Mouse (Mus musculus): Measurements from ENCODE around the gene Dock8. TPM values are rescaled to one million over a fixed set of nuclear protein-coding genes. Genes with fewer than 3 reads are reported as not detected.

The Dock8 gene
- polyA plus RNA-seq, 1 experiment: 0.09 TPM

GRCm38 (mm10) chr19:25166412-25166811, 167.1 kb downstream of the Dock8 start:
- Histone ChIP-seq H3K9me3 (ENCODE audit: control insufficient read depth, low read length) (no peaks in the 10 kb centered on the region), H3K36me3 (ENCODE audit: control insufficient read depth) (peaks cover 3% of the 10 kb centered on the region; the same call in 1 of the 2 replicates), H3K27me3 (ENCODE audit: control insufficient read depth) (no peaks in the 10 kb centered on the region), H3K4me1 (ENCODE audit: control insufficient read depth) (no peaks in the 10 kb centered on the region), H3K4me3 (replicated peaks) (no peak overlapping the region)
- TF ChIP-seq GATA1 (IDR thresholded peaks at IDR 0.05; ENCODE audit: low read length): no peak
- TF ChIP-seq TAL1 (IDR thresholded peaks at IDR 0.05; ENCODE audit: low read length): no peak

- H3K27me3 ChIP-seq (ENCODE audit: control insufficient read depth): no peaks in the 10 kb centered on the region
- H3K4me1 ChIP-seq (ENCODE audit: control insufficient read depth): no peaks in the 10 kb centered on the region
- peaks cover 4% of the 10 kb centered on the region; the same call in 1 of the 2 replicates for H3K36me3 ChIP-seq (ENCODE audit: control insufficient read depth)
- TF ChIP-seq GATA1 (IDR thresholded peaks at IDR 0.05; ENCODE audit: low read length): no peak
- no peak for TF ChIP-seq TAL1 (IDR thresholded peaks at IDR 0.05; ENCODE audit: low read length)
- no peak overlapping the region for H3K4me3 ChIP-seq (replicated peaks)
- H3K9me3 ChIP-seq (ENCODE audit: control insufficient read depth, low read length): no peaks in the 10 kb centered on the region
Measured at GRCm38 (mm10) chr19:25171395-25171794, 172.1 kb downstream of the Dock8 start.

DNA sequence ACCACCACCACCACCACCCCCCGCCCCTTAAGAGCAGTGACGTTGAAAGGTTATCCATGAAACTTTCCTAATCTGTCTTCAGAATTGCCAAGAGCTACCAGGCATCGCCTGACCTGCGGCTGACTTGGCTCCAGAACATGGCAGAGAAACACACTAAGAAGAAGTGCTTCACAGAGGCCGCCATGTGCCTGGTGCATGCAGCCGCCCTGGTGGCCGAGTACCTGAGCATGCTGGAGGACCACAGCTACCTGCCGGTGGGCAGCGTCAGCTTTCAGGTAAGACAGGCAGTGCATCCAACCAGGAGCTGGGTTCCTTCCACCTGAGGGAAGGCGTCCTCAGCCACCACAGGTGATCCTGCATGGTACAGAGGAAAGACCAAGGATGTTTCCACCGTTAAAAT, 177.4 kb downstream of the Dock8 start:
- no peaks in the 10 kb centered on the region for H3K4me1 ChIP-seq (ENCODE audit: control insufficient read depth)

DNA sequence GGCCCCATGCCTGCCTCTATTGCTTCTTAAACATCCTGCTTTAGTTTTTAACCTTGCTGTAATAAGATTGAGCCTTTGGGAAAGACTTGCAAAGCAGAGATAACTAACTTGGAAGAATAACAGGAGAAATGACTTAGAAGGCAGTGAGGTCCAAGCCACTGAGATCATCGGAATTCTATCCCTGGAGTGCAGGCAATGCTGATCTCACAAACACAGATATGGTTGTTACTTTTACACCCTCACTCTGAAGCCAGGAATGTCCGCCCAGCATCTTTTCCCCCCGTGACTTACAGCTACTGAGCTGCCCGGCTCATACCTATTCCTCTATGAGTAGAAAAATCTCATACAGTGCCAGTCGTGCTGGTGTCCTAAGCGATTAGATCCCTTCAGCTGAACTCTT, 180.7 kb downstream of the Dock8 start:
- Histone ChIP-seq H3K36me3 (ENCODE audit: control insufficient read depth) (peaks cover 6% of the 10 kb centered on the region; the same call in 1 of the 2 replicates), H3K9me3 (ENCODE audit: control insufficient read depth, low read length) (no peaks in the 10 kb centered on the region), H3K4me3 (replicated peaks) (no peak overlapping the region), H3K27me3 (ENCODE audit: control insufficient read depth) (no peaks in the 10 kb centered on the region), H3K4me1 (ENCODE audit: control insufficient read depth) (no peaks in the 10 kb centered on the region)
- TF ChIP-seq GATA1 (IDR thresholded peaks at IDR 0.05; ENCODE audit: low read length): no peak
- TF ChIP-seq TAL1 (IDR thresholded peaks at IDR 0.05; ENCODE audit: low read length): no peak

More for the DNA sequence above, 177.4 kb downstream of the Dock8 start:
- Histone ChIP-seq H3K27me3 (ENCODE audit: control insufficient read depth) (no peaks in the 10 kb centered on the region), H3K4me3 (replicated peaks) (no peak overlapping the region), H3K36me3 (ENCODE audit: control insufficient read depth) (peaks cover 6% of the 10 kb centered on the region; the same call in 1 of the 2 replicates), H3K9me3 (ENCODE audit: control insufficient read depth, low read length) (no peaks in the 10 kb centered on the region)
- TF ChIP-seq TAL1 (IDR thresholded peaks at IDR 0.05; ENCODE audit: low read length): no peak
- no peak for TF ChIP-seq GATA1 (IDR thresholded peaks at IDR 0.05; ENCODE audit: low read length)

DNA sequence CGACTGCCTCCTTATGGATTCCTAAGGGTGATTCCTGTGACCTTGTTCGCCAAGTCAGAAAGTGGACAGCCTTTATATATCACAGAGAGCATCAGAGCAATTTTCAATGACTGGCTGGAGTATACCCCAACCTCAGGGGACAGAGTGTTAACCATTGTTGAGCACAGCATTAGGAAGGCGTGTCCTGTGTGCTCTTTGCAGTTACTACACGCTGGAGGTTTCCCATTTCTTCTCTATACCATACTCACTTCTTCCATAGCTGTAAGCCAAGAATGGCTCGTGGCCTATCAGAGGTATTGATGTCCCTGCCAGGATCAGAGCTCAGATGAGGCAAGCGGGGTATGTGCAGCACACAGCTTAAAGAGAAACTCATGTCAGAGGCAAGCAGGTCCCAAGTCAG, 181.2 kb downstream of the Dock8 start:
- Histone ChIP-seq H3K27me3 (ENCODE audit: control insufficient read depth) (no peaks in the 10 kb centered on the region), H3K4me1 (ENCODE audit: control insufficient read depth) (no peaks in the 10 kb centered on the region), H3K4me3 (replicated peaks) (no peak overlapping the region), H3K9me3 (ENCODE audit: control insufficient read depth, low read length) (no peaks in the 10 kb centered on the region), H3K36me3 (ENCODE audit: control insufficient read depth) (peaks cover 6% of the 10 kb centered on the region; the same call in 1 of the 2 replicates)
- TF ChIP-seq TAL1 (IDR thresholded peaks at IDR 0.05; ENCODE audit: low read length) (no peak), GATA1 (IDR thresholded peaks at IDR 0.05; ENCODE audit: low read length) (no peak)

GRCm38 (mm10) chr19:25184076-25184475, 184.7 kb downstream of the Dock8 start:
- H3K9me3 ChIP-seq (ENCODE audit: control insufficient read depth, low read length): no peaks in the 10 kb centered on the region
- peaks cover 10% of the 10 kb centered on the region; the same call in 1 of the 2 replicates for H3K36me3 ChIP-seq (ENCODE audit: control insufficient read depth)
- H3K27me3 ChIP-seq (ENCODE audit: control insufficient read depth): no peaks in the 10 kb centered on the region
- TF ChIP-seq GATA1 (IDR thresholded peaks at IDR 0.05; ENCODE audit: low read length) (no peak), TAL1 (IDR thresholded peaks at IDR 0.05; ENCODE audit: low read length) (no peak)
- no peak overlapping the region for H3K4me3 ChIP-seq (replicated peaks)
- no peaks in the 10 kb centered on the region for H3K4me1 ChIP-seq (ENCODE audit: control insufficient read depth)

- no peak overlapping the region for H3K4me3 ChIP-seq (replicated peaks)
- no peak for TF ChIP-seq GATA1 (IDR thresholded peaks at IDR 0.05; ENCODE audit: low read length)
- TF ChIP-seq TAL1 (IDR thresholded peaks at IDR 0.05; ENCODE audit: low read length): no peak
- no peaks in the 10 kb centered on the region for H3K9me3 ChIP-seq (ENCODE audit: control insufficient read depth, low read length)
- H3K4me1 ChIP-seq (ENCODE audit: control insufficient read depth): no peaks in the 10 kb centered on the region
- no peaks in the 10 kb centered on the region for H3K27me3 ChIP-seq (ENCODE audit: control insufficient read depth)
- H3K36me3 ChIP-seq (ENCODE audit: control insufficient read depth): peaks cover 10% of the 10 kb centered on the region; the same call in 1 of the 2 replicates
Measured at GRCm38 (mm10) chr19:25186316-25186715, 187.0 kb downstream of the Dock8 start.

DNA sequence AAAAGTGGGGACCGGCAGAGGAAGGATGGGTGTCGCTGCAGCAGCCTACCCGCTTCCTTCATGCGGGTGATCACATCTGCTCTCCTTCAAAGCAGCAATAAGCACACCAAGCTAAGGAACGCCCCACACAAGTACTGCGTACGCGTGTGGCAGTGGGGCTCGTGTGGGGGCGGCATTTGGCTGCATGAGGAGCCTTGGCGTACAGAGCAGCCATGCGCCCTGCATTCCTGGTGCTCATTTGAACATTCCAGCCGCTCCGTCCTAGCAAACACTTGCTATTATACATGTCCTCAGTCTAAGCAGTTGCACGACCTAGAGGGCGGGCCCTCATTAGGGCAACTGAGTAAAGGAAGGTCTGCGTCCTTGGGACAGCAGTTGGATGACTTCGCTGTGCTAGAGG, 188.3 kb downstream of the Dock8 start:
- no peaks in the 10 kb centered on the region for H3K27me3 ChIP-seq (ENCODE audit: control insufficient read depth)
- H3K4me1 ChIP-seq (ENCODE audit: control insufficient read depth): no peaks in the 10 kb centered on the region
- H3K9me3 ChIP-seq (ENCODE audit: control insufficient read depth, low read length): no peaks in the 10 kb centered on the region
- H3K36me3 ChIP-seq (ENCODE audit: control insufficient read depth): peaks cover 9% of the 10 kb centered on the region; the same call in 1 of the 2 replicates
- no peak for TF ChIP-seq TAL1 (IDR thresholded peaks at IDR 0.05; ENCODE audit: low read length)
- no peak for TF ChIP-seq GATA1 (IDR thresholded peaks at IDR 0.05; ENCODE audit: low read length)
- H3K4me3 ChIP-seq (replicated peaks): no peak overlapping the region

GRCm38 (mm10) chr19:25193751-25194150, 194.4 kb downstream of the Dock8 start:
- Histone ChIP-seq H3K36me3 (ENCODE audit: control insufficient read depth) (peaks cover 4% of the 10 kb centered on the region; the same call in 1 of the 2 replicates), H3K9me3 (ENCODE audit: control insufficient read depth, low read length) (no peaks in the 10 kb centered on the region)

More at GRCm38 (mm10) chr19:25193751-25194150, 194.4 kb downstream of the Dock8 start:
- no peaks in the 10 kb centered on the region for H3K27me3 ChIP-seq (ENCODE audit: control insufficient read depth)
- TF ChIP-seq TAL1 (IDR thresholded peaks at IDR 0.05; ENCODE audit: low read length): no peak
- TF ChIP-seq GATA1 (IDR thresholded peaks at IDR 0.05; ENCODE audit: low read length): no peak
- H3K4me3 ChIP-seq (replicated peaks): no peak overlapping the region
- no peaks in the 10 kb centered on the region for H3K4me1 ChIP-seq (ENCODE audit: control insufficient read depth)

Data from erythroblast, embryonic 14.5 days (primary cell).